Mouse (Mus musculus) lung, embryonic 14.5 days (tissue): ENCODE measurements around the gene Kctd8. TPM values are rescaled to one million over a fixed set of nuclear protein-coding genes. Genes with fewer than 3 reads are reported as not detected.

ENCODE experiments used
- ATAC-seq: fragments of 200-750 bp; cut with Nextera tagmentation; 2 replicates; pipeline ENCODE4 v1.8.0; 2017; ENCODE audit warnings: mild to moderate bottlenecking, moderate TSS enrichment, moderate library complexity; ENCODE audit not compliant: insufficient read depth
- DNase-seq: peaks from one replicate; pipeline ENCODE4 v3.0.0-alpha.2; 2015
- H3K27ac ChIP-seq: fragments of 300-500 bp; sonication (generic); 2 replicates; pipeline ENCODE4 v1.5.1; 2014; ENCODE audit warnings: low read depth, mild to moderate bottlenecking, moderate library complexity
- H3K27me3 ChIP-seq: fragments of 300-500 bp; sonication (generic); 2 replicates; pipeline ENCODE4 v1.6.1; 2014; ENCODE audit warnings: low read length, control low read depth; ENCODE audit not compliant: insufficient read depth
- H3K36me3 ChIP-seq: fragments of 300-500 bp; sonication (generic); 2 replicates; pipeline ENCODE4 v1.6.1; 2014; ENCODE audit warnings: control low read depth; ENCODE audit not compliant: insufficient read depth
- H3K4me1 ChIP-seq: fragments of 300-500 bp; sonication (generic); 2 replicates; pipeline ENCODE4 v1.6.1; 2014; ENCODE audit warnings: antibody characterized with exemption, control low read depth; ENCODE audit not compliant: insufficient read depth
- H3K4me2 ChIP-seq: fragments of 300-500 bp; sonication (generic); 2 replicates; pipeline ENCODE4 v1.6.1; 2014; ENCODE audit warnings: mild to moderate bottlenecking
- H3K4me3 ChIP-seq: fragments of 300-500 bp; sonication (generic); 2 replicates; pipeline ENCODE4 v1.5.1; 2014; ENCODE audit warnings: low read depth, low read length
- H3K9ac ChIP-seq: fragments of 300-500 bp; sonication (generic); 2 replicates; pipeline ENCODE4 v1.6.1; 2014
- H3K9me3 ChIP-seq: fragments of 300-500 bp; sonication (generic); 2 replicates; pipeline ENCODE4 v1.6.1; 2016; ENCODE audit warnings: low read depth, low read length, control low read depth
- CTCF ChIP-seq: IDR thresholded peaks from 2 replicates; pipeline ENCODE4 v1.5.1; 2016; ENCODE audit warnings: antibody characterized with exemption, low read depth
- WGBS: fragments of 180-500 bp; shearing (Covaris S2); extraction: QIAGEN DNeasy Blood & Tissue Kit; methylation state at CpG from one replicate; pipeline ENCODE4 v1.1.7; 2014; 5-methylcytosine and 5-hydroxymethylcytosine counted together
- polyA plus RNA-seq: library from polyadenylated mRNA; unstranded; fragments of >200 nt; fragmentation: Nextera tagmentation; extraction: Ambion mirVana; gene quantifications from 2 replicates; pipeline ENCODE4 v1.2.1, GENCODE M21; 2014

Gene Kctd8
- polyA plus RNA-seq, 1 experiment from 2014 or later = 4.8 TPM

DNA sequence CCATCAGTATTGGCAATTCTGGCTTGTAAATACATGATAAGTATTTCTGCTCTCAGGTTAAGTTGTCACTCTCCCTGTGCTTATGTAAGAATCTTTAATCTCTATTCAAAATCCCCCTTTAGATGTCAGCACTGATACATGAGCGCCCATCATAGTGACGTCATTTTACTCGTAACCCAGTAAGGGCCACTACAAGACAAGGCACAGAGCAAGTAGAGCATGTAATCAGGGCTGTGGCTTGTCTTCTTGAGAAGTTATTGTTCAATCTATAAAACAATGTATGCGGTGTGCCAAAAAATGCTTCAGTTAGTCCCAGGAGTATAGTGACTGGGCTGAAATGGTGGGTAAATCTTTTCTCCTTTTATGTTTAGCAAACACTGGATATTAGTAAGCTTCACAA is 13.9 kb downstream of the Kctd8 start:
- H3K4me2 ChIP-seq = no peak overlapping the region
- H3K36me3 ChIP-seq = no peaks in the 10 kb centered on the region
- no peak overlapping the region for H3K27ac ChIP-seq
- no peak for ATAC-seq
- 82% methylated on average over 4 of the region's 4 CpGs for WGBS
- TF ChIP-seq CTCF = no peak
- H3K9me3 ChIP-seq = no peaks in the 10 kb centered on the region
- H3K27me3 ChIP-seq = no peaks in the 10 kb centered on the region
- DNase-seq = no peak
- no peaks in the 10 kb centered on the region for H3K4me1 ChIP-seq
- H3K4me3 ChIP-seq = no peak overlapping the region
- no peak overlapping the region for H3K9ac ChIP-seq

- DNase-seq (no peak), ATAC-seq (no peak)
- no peaks in the 10 kb centered on the region for H3K27me3 ChIP-seq
- no peaks in the 10 kb centered on the region for H3K36me3 ChIP-seq
- no peak overlapping the region for H3K4me2 ChIP-seq
- no peaks in the 10 kb centered on the region for H3K4me1 ChIP-seq
- no peak overlapping the region for H3K4me3 ChIP-seq
- H3K9me3 ChIP-seq = no peaks in the 10 kb centered on the region
- H3K9ac ChIP-seq = no peak overlapping the region
- TF ChIP-seq CTCF = no peak
- 64% methylated on average over 12 of the region's 12 CpGs for WGBS
- no peak overlapping the region for H3K27ac ChIP-seq
Observed at GRCm38 (mm10) chr5:69324566-69325230, 16.8 kb downstream of the Kctd8 start.

DNA sequence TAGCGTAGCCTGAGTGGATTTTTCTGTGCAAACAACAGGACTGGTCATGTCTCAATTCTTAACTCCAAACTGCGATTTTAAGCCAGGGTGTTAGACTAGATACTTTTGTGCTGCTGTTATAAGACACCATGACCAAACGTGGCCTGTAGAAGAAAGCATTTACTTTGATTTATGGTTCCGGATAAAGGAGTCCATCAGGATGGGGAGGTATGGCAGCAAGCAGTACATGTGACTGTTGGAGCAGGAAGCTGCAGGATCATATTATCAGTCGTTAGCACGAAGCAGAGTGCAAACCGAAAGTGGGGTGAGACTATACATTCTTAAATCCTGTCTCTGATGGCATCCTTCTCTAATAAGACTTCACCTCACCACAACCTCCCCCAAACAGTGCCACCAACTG is 28.9 kb downstream of the Kctd8 start:
- Histone ChIP-seq H3K27ac (no peak overlapping the region), H3K36me3 (no peaks in the 10 kb centered on the region), H3K27me3 (no peaks in the 10 kb centered on the region), H3K4me1 (no peaks in the 10 kb centered on the region), H3K4me3 (no peak overlapping the region), H3K9ac (no peak overlapping the region), H3K9me3 (no peaks in the 10 kb centered on the region), H3K4me2 (no peak overlapping the region)
- TF ChIP-seq CTCF = no peak
- ATAC-seq (no peak), DNase-seq (no peak)
- 68% methylated on average over 7 of the region's 7 CpGs for WGBS

- Histone ChIP-seq H3K27ac (no peak overlapping the region), H3K9me3 (no peaks in the 10 kb centered on the region), H3K36me3 (no peaks in the 10 kb centered on the region), H3K27me3 (no peaks in the 10 kb centered on the region), H3K4me3 (no peak overlapping the region), H3K9ac (no peak overlapping the region), H3K4me2 (no peak overlapping the region), H3K4me1 (no peaks in the 10 kb centered on the region)
- DNase-seq (peak; percentile 67), ATAC-seq (peak; percentile 82; the same call in 1 of the 2 replicates)
- TF ChIP-seq CTCF = no peak
- 15% methylated on average over 1 of the region's 1 CpGs for WGBS
Observed at GRCm38 (mm10) chr5:69301665-69302064, 39.8 kb downstream of the Kctd8 start.

DNA sequence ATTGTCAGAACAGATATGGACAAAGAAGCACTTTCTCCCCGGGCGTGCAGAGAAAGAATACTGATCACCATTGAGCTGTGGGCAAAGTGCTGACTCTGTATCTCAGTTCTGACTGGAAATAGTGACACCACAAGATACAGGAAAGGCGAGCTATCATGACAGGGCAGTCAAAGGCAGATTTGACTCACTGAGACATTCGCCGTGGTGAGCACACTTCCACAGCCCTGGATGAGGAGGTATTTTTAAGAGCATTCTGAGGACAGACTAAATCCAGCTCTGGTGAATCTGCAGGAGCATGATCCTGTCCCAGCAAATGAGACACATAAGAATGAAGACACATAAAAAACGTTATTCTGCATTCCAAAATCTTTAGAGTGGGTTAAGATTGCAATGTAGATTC is 49.1 kb downstream of the Kctd8 start:
- no peak overlapping the region for H3K27ac ChIP-seq
- no peak overlapping the region for H3K4me3 ChIP-seq
- no peaks in the 10 kb centered on the region for H3K36me3 ChIP-seq
- H3K9ac ChIP-seq = no peak overlapping the region
- H3K9me3 ChIP-seq = no peaks in the 10 kb centered on the region
- DNase-seq = no peak
- H3K27me3 ChIP-seq = no peaks in the 10 kb centered on the region
- no peak for TF ChIP-seq CTCF
- 64% methylated on average over 6 of the region's 6 CpGs for WGBS
- no peak for ATAC-seq
- no peaks in the 10 kb centered on the region for H3K4me1 ChIP-seq
- no peak overlapping the region for H3K4me2 ChIP-seq

- no peak for TF ChIP-seq CTCF
- H3K4me3 ChIP-seq = no peak overlapping the region
- H3K4me1 ChIP-seq = no peaks in the 10 kb centered on the region
- H3K27me3 ChIP-seq = no peaks in the 10 kb centered on the region
- H3K4me2 ChIP-seq = no peak overlapping the region
- DNase-seq = no peak
- no peak overlapping the region for H3K27ac ChIP-seq
- H3K9me3 ChIP-seq = no peaks in the 10 kb centered on the region
- no peak for ATAC-seq
- H3K36me3 ChIP-seq = no peaks in the 10 kb centered on the region
- WGBS = 71% methylated on average over 6 of the region's 6 CpGs
- no peak overlapping the region for H3K9ac ChIP-seq
Observed at GRCm38 (mm10) chr5:69284359-69284758, 57.1 kb downstream of the Kctd8 start.

GRCm38 (mm10) chr5:69252366-69252765 is 89.1 kb downstream of the Kctd8 start:
- Histone ChIP-seq H3K36me3 (no peaks in the 10 kb centered on the region), H3K27ac (no peak overlapping the region), H3K4me3 (no peak overlapping the region), H3K4me1 (no peaks in the 10 kb centered on the region), H3K9me3 (no peaks in the 10 kb centered on the region), H3K27me3 (no peaks in the 10 kb centered on the region), H3K4me2 (no peak overlapping the region), H3K9ac (no peak overlapping the region)
- DNase-seq (no peak), ATAC-seq (no peak)
- WGBS = 65% methylated on average over 2 of the region's 2 CpGs
- TF ChIP-seq CTCF = no peak
